Mouse (Mus musculus) liver, postnatal 0 days (tissue): ENCODE measurements around the gene Ilf3. TPM values are rescaled to one million over a fixed set of nuclear protein-coding genes. Genes with fewer than 3 reads are reported as not detected.

Source experiments
- ATAC-seq: fragments of 200-750 bp; cut with Nextera tagmentation; 2 replicates; pipeline ENCODE4 v1.8.0; 2017; ENCODE audit warnings: mild to moderate bottlenecking, moderate library complexity
- DNase-seq: peaks from one replicate; pipeline ENCODE4 v3.0.0-alpha.2; 2016
- H3K27ac ChIP-seq: fragments of 300-500 bp; sonication (generic); 2 replicates; pipeline ENCODE4 v1.5.1; 2014; ENCODE audit warnings: antibody characterized with exemption, moderate library complexity, mild to moderate bottlenecking, low read depth
- H3K27me3 ChIP-seq: fragments of 300-500 bp; sonication (generic); 2 replicates; pipeline ENCODE4 v1.6.1; 2014; ENCODE audit warnings: low read length, control low read depth, mixed read lengths; ENCODE audit not compliant: insufficient read depth
- H3K36me3 ChIP-seq: fragments of 300-500 bp; sonication (generic); replicated peaks from 2 replicates; pipeline ENCODE4 v1.6.1; 2014; ENCODE audit warnings: mild to moderate bottlenecking, control low read depth, low read length, moderate library complexity, mixed read lengths; ENCODE audit not compliant: insufficient read depth
- H3K4me1 ChIP-seq: fragments of 300-500 bp; sonication (generic); 2 replicates; pipeline ENCODE4 v1.6.1; 2014; ENCODE audit warnings: antibody characterized with exemption, mild to moderate bottlenecking, control low read depth; ENCODE audit not compliant: insufficient read depth
- H3K4me2 ChIP-seq: fragments of 300-500 bp; sonication (generic); 2 replicates; pipeline ENCODE4 v1.6.1; 2014; ENCODE audit warnings: low read depth, mild to moderate bottlenecking, low read length, moderate library complexity, mixed read lengths
- H3K4me3 ChIP-seq: fragments of 300-500 bp; sonication (generic); 2 replicates; pipeline ENCODE4 v1.5.1; 2014; ENCODE audit warnings: low read depth, low read length
- H3K9ac ChIP-seq: fragments of 300-500 bp; sonication (generic); replicated peaks from 2 replicates; pipeline ENCODE4 v1.6.1; 2014; ENCODE audit warnings: mild to moderate bottlenecking, moderate library complexity
- H3K9me3 ChIP-seq: fragments of 300-500 bp; sonication (generic); 2 replicates; pipeline ENCODE4 v1.6.1; 2016; ENCODE audit warnings: mild to moderate bottlenecking, control low read depth, low read length, mixed read lengths
- CTCF ChIP-seq: sonication (generic); IDR thresholded peaks from 2 replicates; pipeline ENCODE4 v1.5.1; 2016; ENCODE audit warnings: antibody characterized with exemption, low read depth
- EP300 ChIP-seq: IDR thresholded peaks from 2 replicates; pipeline ENCODE4 v1.6.1; 2016; ENCODE audit warnings: antibody characterized with exemption, low read depth, mild to moderate bottlenecking
- whole genome bisulfite sequencing: fragments of 180-500 bp; shearing (Covaris S2); extraction: QIAGEN DNeasy Blood & Tissue Kit; methylation state at CpG from one replicate; pipeline ENCODE4 v1.1.7; 2014; ENCODE audit not compliant: insufficient replicate concordance; 5-methylcytosine and 5-hydroxymethylcytosine counted together
- polyA plus RNA-seq: library from polyadenylated mRNA; unstranded; fragments of >200 nt; fragmentation: Nextera tagmentation; extraction: Ambion mirVana; gene quantifications from 2 replicates; pipeline ENCODE4 v1.2.1, GENCODE M21; 2015

Ilf3 gene
- polyA plus RNA-seq, 1 experiment from 2014 or later, result 23.5 TPM

DNA sequence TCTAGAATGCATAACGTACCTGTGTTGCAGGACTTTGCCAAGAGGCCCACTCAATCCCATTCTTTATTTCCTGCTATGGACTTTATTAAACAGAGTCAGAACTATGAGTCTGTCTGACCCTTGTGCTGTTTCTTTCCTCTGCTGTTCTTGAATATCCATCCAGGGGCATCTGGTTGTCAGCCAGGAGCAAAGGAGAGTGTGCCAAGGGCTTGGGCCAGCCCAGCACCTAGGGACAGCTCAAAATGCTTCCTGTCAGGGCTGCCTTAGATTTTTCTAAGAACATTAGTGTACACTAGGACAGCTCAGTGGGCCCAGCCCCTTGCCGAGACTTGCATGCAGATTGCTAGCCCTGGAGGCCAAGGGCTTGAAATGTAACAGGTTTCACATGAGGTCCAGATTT lies 60.1 kb downstream of the Ilf3 start:
- ATAC-seq, result no peak
- no peak overlapping the region for H3K4me3 ChIP-seq

GRCm38 (mm10) chr9:21428178-21428577 lies 60.5 kb downstream of the Ilf3 start:
- peaks cover 50% of the 10 kb centered on the region for H3K4me1 ChIP-seq
- no peak for DNase-seq
- H3K4me3 ChIP-seq, result no peak overlapping the region
- H3K9ac ChIP-seq, result no peak overlapping the region
- TF ChIP-seq EP300, result no peak
- TF ChIP-seq CTCF, result no peak
- no peak overlapping the region for H3K4me2 ChIP-seq
- no peak for ATAC-seq
- H3K9me3 ChIP-seq, result no peaks in the 10 kb centered on the region
- 0 out of 2 replicates have a peak, but pooled peaks cover 7% of the 10 kb centered on the region for H3K36me3 ChIP-seq
- no peaks in the 10 kb centered on the region for H3K27me3 ChIP-seq
- WGBS, result 88% methylated on average over 6 of the region's 6 CpGs
- H3K27ac ChIP-seq, result no peak overlapping the region

More for the DNA sequence above, 60.1 kb downstream of the Ilf3 start:
- H3K4me1 ChIP-seq, result peaks cover 50% of the 10 kb centered on the region
- 0 out of 2 replicates have a peak, but pooled peaks cover 7% of the 10 kb centered on the region for H3K36me3 ChIP-seq
- no peak overlapping the region for H3K4me2 ChIP-seq
- TF ChIP-seq CTCF, result no peak
- no peak for TF ChIP-seq EP300
- no peaks in the 10 kb centered on the region for H3K27me3 ChIP-seq
- WGBS, result 77% methylated on average over 2 of the region's 2 CpGs
- DNase-seq, result no peak
- H3K9ac ChIP-seq, result no peak overlapping the region
- H3K9me3 ChIP-seq, result no peaks in the 10 kb centered on the region
- H3K27ac ChIP-seq, result no peak overlapping the region

DNA sequence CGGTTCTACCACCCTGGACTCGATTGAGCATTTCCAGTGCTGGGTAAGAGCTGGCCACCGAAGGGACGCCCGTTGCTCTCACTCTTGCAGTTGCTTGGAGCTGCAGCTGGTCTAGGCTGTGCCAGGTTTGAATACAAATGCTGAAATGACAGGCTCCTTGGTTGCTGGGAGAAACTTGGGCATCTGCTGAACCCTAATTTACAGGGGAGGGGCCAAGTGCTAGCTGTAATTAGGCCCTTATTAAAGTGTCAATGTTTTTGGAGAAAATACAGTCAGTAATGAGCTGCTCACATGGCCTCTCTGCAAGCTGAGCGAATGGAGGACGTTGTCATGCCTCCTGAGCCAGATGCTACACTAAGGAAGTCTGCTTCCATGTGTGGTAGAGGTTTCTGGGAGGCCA lies 63.1 kb downstream of the Ilf3 start:
- Histone ChIP-seq H3K27ac (0 out of 2 replicates have a peak overlapping the region, but pooled peaks have one; percentile 6), H3K4me2 (no peak overlapping the region), H3K4me1 (peaks cover 47% of the 10 kb centered on the region), H3K9me3 (no peaks in the 10 kb centered on the region), H3K36me3 (0 out of 2 replicates have a peak, but pooled peaks cover 9% of the 10 kb centered on the region), H3K27me3 (no peaks in the 10 kb centered on the region), H3K4me3 (no peak overlapping the region), H3K9ac (0 out of 2 replicates have a peak overlapping the region, but pooled peaks have one; percentile 21)
- no peak for TF ChIP-seq CTCF
- TF ChIP-seq EP300, result no peak
- ATAC-seq, result no peak
- WGBS, result 74% methylated on average over 7 of the region's 7 CpGs
- DNase-seq, result no peak

DNA sequence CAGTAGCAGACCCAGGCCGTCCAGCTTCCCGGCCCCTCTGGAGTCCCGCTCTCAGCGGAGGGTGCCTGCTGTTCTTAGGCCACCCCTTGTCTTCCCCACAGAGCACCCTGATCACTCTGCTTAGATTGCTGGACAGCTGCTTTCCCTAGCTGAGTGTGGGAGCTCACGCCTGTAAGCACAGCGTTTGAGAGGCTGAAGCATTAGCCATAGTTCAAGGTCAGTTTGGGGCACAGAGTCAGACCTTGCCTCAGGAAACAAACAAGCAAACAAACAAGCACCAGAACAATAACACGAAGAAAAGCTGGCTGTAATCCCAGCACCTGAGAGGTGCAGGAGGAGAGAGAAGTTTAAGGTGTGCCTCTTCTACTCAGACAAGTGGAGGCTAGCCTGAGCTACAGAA lies 64.4 kb downstream of the Ilf3 start:
- no peak overlapping the region for H3K27ac ChIP-seq
- 80% methylated on average over 7 of the region's 7 CpGs for WGBS
- DNase-seq, result no peak
- H3K4me1 ChIP-seq, result peaks cover 50% of the 10 kb centered on the region
- no peak overlapping the region for H3K4me2 ChIP-seq
- no peak for TF ChIP-seq EP300
- TF ChIP-seq CTCF, result no peak
- no peaks in the 10 kb centered on the region for H3K9me3 ChIP-seq
- no peaks in the 10 kb centered on the region for H3K27me3 ChIP-seq
- no peak overlapping the region for H3K9ac ChIP-seq
- H3K4me3 ChIP-seq, result no peak overlapping the region
- 0 out of 2 replicates have a peak, but pooled peaks cover 9% of the 10 kb centered on the region for H3K36me3 ChIP-seq
- ATAC-seq, result no peak

GRCm38 (mm10) chr9:21433766-21434165 lies 66.1 kb downstream of the Ilf3 start:
- H3K9me3 ChIP-seq, result no peaks in the 10 kb centered on the region
- no peak overlapping the region for H3K9ac ChIP-seq
- ATAC-seq (no peak), DNase-seq (no peak)
- WGBS, result 91% methylated on average over 8 of the region's 8 CpGs
- H3K36me3 ChIP-seq, result 0 out of 2 replicates have a peak, but pooled peaks cover 7% of the 10 kb centered on the region
- TF ChIP-seq CTCF (no peak), EP300 (no peak)
- H3K4me3 ChIP-seq, result no peak overlapping the region
- no peak overlapping the region for H3K27ac ChIP-seq
- no peak overlapping the region for H3K4me2 ChIP-seq
- peaks cover 52% of the 10 kb centered on the region for H3K4me1 ChIP-seq
- H3K27me3 ChIP-seq, result no peaks in the 10 kb centered on the region

- WGBS, result 67% methylated on average over 2 of the region's 2 CpGs
- Histone ChIP-seq H3K9ac (no peak overlapping the region; the same call in 1 of the 2 replicates), H3K36me3 (0 out of 2 replicates have a peak, but pooled peaks cover 7% of the 10 kb centered on the region), H3K4me1 (peaks cover 50% of the 10 kb centered on the region), H3K27me3 (no peaks in the 10 kb centered on the region), H3K9me3 (no peaks in the 10 kb centered on the region), H3K4me3 (no peak overlapping the region), H3K27ac (no peak overlapping the region), H3K4me2 (no peak overlapping the region)
- DNase-seq (no peak), ATAC-seq (no peak)
- TF ChIP-seq EP300, result no peak
- TF ChIP-seq CTCF, result no peak
Observed at GRCm38 (mm10) chr9:21434410-21434809, 66.7 kb downstream of the Ilf3 start.
